ENCODE assay signal across 19 mouse cellular contexts in genomic region chr8:117318911-117319826, GRCm38 (mm10).
DNase-seq lines count a peak whose midpoint lies in the region; ATAC-seq and TF ChIP-seq lines count a peak whose summit lies in the region.
"Had no signal": no experiment of that assay in that cellular context is flagged by ENCODE, and none has a peak within 500 bp of the region (broad histone marks: within the 10 kb centered on the region; RNA-seq: fewer than 3 reads in every experiment).

No protein-coding gene starts in this region.

- DNase-seq in hindbrain, embryonic 14.5 days (ENCODE audit: low spot score), result no peak
- DNase-seq in hindbrain, embryonic 11.5 days (ENCODE audit: low spot score), result no peak
- DNase-seq in liver, postnatal 0 days, result no peak
- DNase-seq in liver, embryonic 11.5 days (ENCODE audit: low spot score), result no peak
- DNase-seq in naive thymus-derived CD4-positive, alpha-beta T cell, adult 2 months (ENCODE audit: low read depth), result peak; percentile 40
- no peak for DNase-seq in urinary bladder, adult 2 months (ENCODE audit: low spot score)
- DNase-seq: adrenal gland, adult 8-10 months; cerebellum, adult 11 months; cerebellum, postnatal 10 days; gastrocnemius, postnatal 14 days; kidney, adult 9 months; lung, postnatal 36 days; thymus, adult 2 months had no signal

- H3K4me2 ChIP-seq in hindbrain, embryonic 14.5 days (replicated peaks), result no peak overlapping the region
- no peak overlapping the region for H3K4me2 ChIP-seq in hindbrain, embryonic 11.5 days (replicated peaks; ENCODE audit: low read depth, low read length)
- 0 out of 2 replicates have a peak overlapping the region, but pooled peaks have one; percentile 4 for H3K4me2 ChIP-seq in liver, postnatal 0 days (ENCODE audit: low read depth, low read length)
- no peak overlapping the region for H3K4me2 ChIP-seq in liver, embryonic 11.5 days
- H3K4me2 ChIP-seq: embryonic facial prominence, embryonic 12.5 days; heart, embryonic 15.5 days; liver, embryonic 15.5 days had no signal

- H3K27me3 ChIP-seq in hindbrain, embryonic 14.5 days (ENCODE audit: control insufficient read depth, insufficient read depth, low read length), result no peaks in the 10 kb centered on the region
- no peaks in the 10 kb centered on the region for H3K27me3 ChIP-seq in hindbrain, embryonic 11.5 days (ENCODE audit: control insufficient read depth, insufficient read depth, low read length)
- H3K27me3 ChIP-seq in liver, postnatal 0 days (ENCODE audit: insufficient read depth, low read length), result no peaks in the 10 kb centered on the region
- H3K27me3 ChIP-seq in liver, embryonic 11.5 days (replicated peaks; ENCODE audit: control insufficient read depth, insufficient read depth, low read length), result no peaks in the 10 kb centered on the region
- H3K27me3 ChIP-seq: embryonic facial prominence, embryonic 12.5 days; heart, embryonic 15.5 days; liver, embryonic 15.5 days had no signal

- no peak for TF ChIP-seq CTCF in liver, postnatal 0 days (IDR thresholded peaks at IDR 0.05; ENCODE audit: low read depth)

- peaks cover 60% of the 10 kb centered on the region for H3K4me1 ChIP-seq in hindbrain, embryonic 14.5 days (replicated peaks; ENCODE audit: control insufficient read depth, insufficient read depth, low read length)
- H3K4me1 ChIP-seq in hindbrain, embryonic 11.5 days (replicated peaks; ENCODE audit: control insufficient read depth, insufficient read depth, low read length), result peaks cover 6% of the 10 kb centered on the region; the same call in 1 of the 2 replicates
- peaks cover 56% of the 10 kb centered on the region for H3K4me1 ChIP-seq in liver, postnatal 0 days (ENCODE audit: insufficient read depth)
- H3K4me1 ChIP-seq in liver, embryonic 11.5 days (replicated peaks; ENCODE audit: control insufficient read depth, insufficient read depth, low read length), result peaks cover 26% of the 10 kb centered on the region

- TF ChIP-seq EP300 in liver, postnatal 0 days (IDR thresholded peaks at IDR 0.05; ENCODE audit: low read depth), result no peak

- H3K36me3 ChIP-seq in hindbrain, embryonic 14.5 days (replicated peaks; ENCODE audit: control insufficient read depth, insufficient read depth), result no peaks in the 10 kb centered on the region
- H3K36me3 ChIP-seq in hindbrain, embryonic 11.5 days (ENCODE audit: control insufficient read depth, insufficient read depth, low read length), result no peaks in the 10 kb centered on the region
- peaks cover 13% of the 10 kb centered on the region for H3K36me3 ChIP-seq in liver, postnatal 0 days (replicated peaks; ENCODE audit: insufficient read depth, low read length)
- H3K36me3 ChIP-seq in liver, embryonic 11.5 days (ENCODE audit: control insufficient read depth, insufficient read depth, low read length), result no peaks in the 10 kb centered on the region; the same call in 1 of the 2 replicates
- H3K36me3 ChIP-seq: embryonic facial prominence, embryonic 12.5 days; heart, embryonic 15.5 days had no signal

- ATAC-seq in hindbrain, embryonic 14.5 days (ENCODE audit: low FRiP score), result no peak
- no peak for ATAC-seq in hindbrain, embryonic 11.5 days (ENCODE audit: low FRiP score)
- ATAC-seq in liver, postnatal 0 days, result no peak
- ATAC-seq in liver, embryonic 11.5 days (replicated peaks; ENCODE audit: low FRiP score), result no peak
- ATAC-seq in granulocyte monocyte progenitor cell, adult 5-6 weeks (replicated peaks; ENCODE audit: poor library complexity, severe bottlenecking), result 0 out of 2 replicates have a peak, but pooled peaks have one; percentile 14
- ATAC-seq: forebrain, embryonic 14.5 days had no signal

- H3K4me3 ChIP-seq in hindbrain, embryonic 14.5 days (replicated peaks; ENCODE audit: low read length), result no peak overlapping the region
- H3K4me3 ChIP-seq in hindbrain, embryonic 11.5 days (ENCODE audit: low read depth, low read length), result no peak overlapping the region
- no peak overlapping the region for H3K4me3 ChIP-seq in liver, postnatal 0 days (ENCODE audit: low read depth, low read length)
- H3K4me3 ChIP-seq in liver, embryonic 11.5 days (ENCODE audit: low read depth, low read length), result no peak overlapping the region
- H3K4me3 ChIP-seq: embryonic facial prominence, embryonic 12.5 days; erythroblast, embryonic 14.5 days; heart, embryonic 15.5 days; liver, embryonic 15.5 days had no signal

- 81% methylated on average over 26 of the region's 26 CpGs for WGBS in hindbrain, embryonic 14.5 days
- WGBS in hindbrain, embryonic 11.5 days, result 87% methylated on average over 26 of the region's 26 CpGs
- WGBS in liver, postnatal 0 days (ENCODE audit: insufficient replicate concordance), result 84% methylated on average over 26 of the region's 26 CpGs
- WGBS in liver, embryonic 11.5 days, result 87% methylated on average over 26 of the region's 26 CpGs

- no peaks in the 10 kb centered on the region for H3K9me3 ChIP-seq in hindbrain, embryonic 14.5 days (ENCODE audit: control insufficient read depth, low read length)
- no peaks in the 10 kb centered on the region for H3K9me3 ChIP-seq in hindbrain, embryonic 11.5 days (ENCODE audit: control insufficient read depth, low read length)
- H3K9me3 ChIP-seq in liver, postnatal 0 days (ENCODE audit: low read length), result no peaks in the 10 kb centered on the region
- H3K9me3 ChIP-seq in liver, embryonic 11.5 days (ENCODE audit: control insufficient read depth, low read length), result no peaks in the 10 kb centered on the region
- H3K9me3 ChIP-seq: embryonic facial prominence, embryonic 12.5 days; heart, embryonic 15.5 days; liver, embryonic 15.5 days had no signal

- H3K9ac ChIP-seq in hindbrain, embryonic 14.5 days, result no peak overlapping the region
- no peak overlapping the region for H3K9ac ChIP-seq in hindbrain, embryonic 11.5 days (ENCODE audit: low read depth, low read length)
- H3K9ac ChIP-seq in liver, postnatal 0 days (replicated peaks), result no peak overlapping the region
- H3K9ac ChIP-seq in liver, embryonic 11.5 days (ENCODE audit: low read depth, low read length), result no peak overlapping the region
- H3K9ac ChIP-seq: embryonic facial prominence, embryonic 12.5 days; heart, embryonic 15.5 days; liver, embryonic 15.5 days had no signal

- peak overlapping the region; percentile 5; the same call in 1 of the 2 replicates for H3K27ac ChIP-seq in hindbrain, embryonic 14.5 days
- H3K27ac ChIP-seq in hindbrain, embryonic 11.5 days (ENCODE audit: low read depth, low read length), result no peak overlapping the region
- H3K27ac ChIP-seq in liver, postnatal 0 days (ENCODE audit: low read depth), result no peak overlapping the region
- H3K27ac ChIP-seq in liver, embryonic 11.5 days (ENCODE audit: low read depth, low read length), result no peak overlapping the region
- H3K27ac ChIP-seq: embryonic facial prominence, embryonic 12.5 days; heart, embryonic 15.5 days; liver, embryonic 15.5 days had no signal
